Mouse (Mus musculus) T-helper 17 cell (primary cell): ENCODE data around the gene Gm20388.

Source experiments
- in situ Hi-C, 2 experiments: fragments of 300-600 bp; cut with MboI, MseI; formaldehyde crosslinking; loops; 1 replicate in 1 of 2; 2 replicates in 1 of 2; pipeline ENCODE4 v1.15.1; 2025; ENCODE audit warnings: high pct_unique_total_duplicates in 2 of 2

The Gm20388 gene

GRCm38 (mm10) chr8:121648451-121648850 is 1737.8 kb downstream of the Gm20388 start:
- in situ Hi-C loops = no loop called here

GRCm38 (mm10) chr8:121649423-121649822 is 1738.8 kb downstream of the Gm20388 start:
- in situ Hi-C loops = no loop called here

- in situ Hi-C loops = loop anchor here in 1 of 2 experiments (10.0 kb wide), 1 partner anchor 755 kb away; no protein-coding TSS in a partner anchor
Observed at GRCm38 (mm10) chr8:121649904-121650303, 1739.3 kb downstream of the Gm20388 start.

GRCm38 (mm10) chr8:121650389-121651307 is 1740.0 kb downstream of the Gm20388 start:
- in situ Hi-C loops = loop anchor here in 1 of 2 experiments (10.0 kb wide), 1 partner anchor 756 kb away; no protein-coding TSS in a partner anchor

- in situ Hi-C loops = loop anchor here in 1 of 2 experiments (10.0 kb wide), 1 partner anchor 757 kb away; no protein-coding TSS in a partner anchor
Observed at GRCm38 (mm10) chr8:121651308-121651873, 1740.8 kb downstream of the Gm20388 start.

GRCm38 (mm10) chr8:121651874-121652361 is 1741.3 kb downstream of the Gm20388 start:
- in situ Hi-C loops = loop anchor here in 1 of 2 experiments (10.0 kb wide), 1 partner anchor 757 kb away; no protein-coding TSS in a partner anchor

- in situ Hi-C loops = loop anchor here in 1 of 2 experiments (10.0 kb wide), 1 partner anchor 758 kb away; no protein-coding TSS in a partner anchor
Observed at GRCm38 (mm10) chr8:121652774-121653323, 1742.2 kb downstream of the Gm20388 start, which contains the start of gene Zcchc14. Gene Zcchc14 (minus strand): TSS chr8:121652901.

GRCm38 (mm10) chr8:121653340-121654019 is 1742.8 kb downstream of the Gm20388 start:
- in situ Hi-C loops = loop anchor here in 1 of 2 experiments (10.0 kb wide), 1 partner anchor 759 kb away; no protein-coding TSS in a partner anchor

- in situ Hi-C loops = loop anchor here in 1 of 2 experiments (10.0 kb wide), 1 partner anchor 759 kb away; no protein-coding TSS in a partner anchor
Observed at GRCm38 (mm10) chr8:121654131-121654530, 1743.5 kb downstream of the Gm20388 start.

GRCm38 (mm10) chr8:121654966-121655494 is 1744.4 kb downstream of the Gm20388 start:
- in situ Hi-C loops = loop anchor here in 1 of 2 experiments (5.0 to 10.0 kb wide), 2 partner anchors 760 to 1513 kb away; no protein-coding TSS in a partner anchor

GRCm38 (mm10) chr8:121660602-121661001 is 1750.0 kb downstream of the Gm20388 start:
- in situ Hi-C loops = no loop called here

GRCm38 (mm10) chr8:121661631-121662357 is 1751.2 kb downstream of the Gm20388 start:
- in situ Hi-C loops = no loop called here

- in situ Hi-C loops = no loop called here
Observed at GRCm38 (mm10) chr8:121663101-121663500, 1752.5 kb downstream of the Gm20388 start.

GRCm38 (mm10) chr8:121665329-121665728 is 1754.7 kb downstream of the Gm20388 start:
- in situ Hi-C loops = loop anchor here in 1 of 2 experiments (5.0 kb wide), 1 partner anchor 123 kb away; the partner anchor contains the start of gene 1700018B08Rik

GRCm38 (mm10) chr8:121667936-121668500 is 1757.4 kb downstream of the Gm20388 start:
- in situ Hi-C loops = loop anchor here in 1 of 2 experiments (5.0 kb wide), 1 partner anchor 126 kb away; the partner anchor contains the start of gene 1700018B08Rik

GRCm38 (mm10) chr8:121668553-121668952 is 1757.9 kb downstream of the Gm20388 start:
- in situ Hi-C loops = loop anchor here in 1 of 2 experiments (5.0 kb wide), 1 partner anchor 126 kb away; the partner anchor contains the start of gene 1700018B08Rik

GRCm38 (mm10) chr8:121669208-121669607 is 1758.6 kb downstream of the Gm20388 start:
- in situ Hi-C loops = loop anchor here in 1 of 2 experiments (5.0 kb wide), 1 partner anchor 127 kb away; the partner anchor contains the start of gene 1700018B08Rik

- in situ Hi-C loops = no loop called here
Observed at GRCm38 (mm10) chr8:121673153-121673552, 1762.5 kb downstream of the Gm20388 start.

- in situ Hi-C loops = no loop called here
Observed at GRCm38 (mm10) chr8:121673917-121674316, 1763.3 kb downstream of the Gm20388 start.
